Mouse (Mus musculus): ENCODE results near the gene Tcta. TPM values are rescaled to one million over a fixed set of nuclear protein-coding genes. Genes with fewer than 3 reads are reported as not detected.

Gene Tcta
- 8.4 and 10.7 TPM in 2 replicates for polyA plus RNA-seq (2012; rRNA removed)

DNA sequence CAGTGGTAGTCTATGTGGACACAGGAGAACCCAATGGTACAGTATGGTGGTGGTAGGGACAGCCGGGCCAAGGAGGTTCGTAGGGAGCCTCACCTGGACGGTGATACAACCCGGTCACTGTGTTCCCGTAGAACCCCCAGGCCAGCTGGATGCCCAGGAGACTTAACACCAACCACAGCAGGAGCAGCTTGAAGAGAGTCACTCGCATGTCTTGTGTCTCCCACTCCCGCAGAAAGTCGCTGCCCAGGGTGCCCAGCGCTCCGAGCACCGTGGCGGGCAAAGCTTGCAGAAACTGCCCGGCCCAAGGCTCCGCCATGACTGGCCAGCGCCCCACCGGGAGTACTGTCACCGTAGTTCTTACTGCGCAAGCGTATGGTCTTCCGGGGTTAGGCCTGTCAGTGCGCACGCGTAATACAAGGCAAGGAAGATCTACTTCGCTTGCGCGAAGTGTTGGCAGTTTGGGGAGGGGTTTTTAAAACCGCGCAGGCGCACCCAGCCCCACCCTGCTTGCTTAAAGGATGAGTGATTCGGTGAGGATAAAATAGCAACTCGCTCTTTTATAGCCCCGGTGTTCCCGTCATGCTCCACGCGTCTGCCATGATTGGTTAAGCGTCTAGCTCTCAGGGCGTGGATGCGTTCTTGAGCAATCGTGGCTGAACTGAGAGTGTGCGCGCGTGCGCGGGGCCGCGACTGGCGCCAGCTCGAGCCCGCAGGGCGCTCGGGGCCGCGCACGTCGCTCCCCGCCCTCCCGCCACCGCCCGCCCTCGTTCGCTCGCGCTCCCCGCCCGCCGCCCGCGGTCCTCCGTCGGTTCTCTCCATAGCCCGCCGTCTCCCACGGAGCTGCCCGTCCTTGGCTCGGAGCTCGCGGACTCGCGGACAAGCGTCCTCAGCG lies at the start of gene Tcta, which contains the start of gene Rhoa:
Gene Tcta (minus strand): TSS at position 532 of the 892 bp plus-strand sequence.
Gene Rhoa (plus strand): TSS at position 501 of the 892 bp plus-strand sequence.

DNA sequence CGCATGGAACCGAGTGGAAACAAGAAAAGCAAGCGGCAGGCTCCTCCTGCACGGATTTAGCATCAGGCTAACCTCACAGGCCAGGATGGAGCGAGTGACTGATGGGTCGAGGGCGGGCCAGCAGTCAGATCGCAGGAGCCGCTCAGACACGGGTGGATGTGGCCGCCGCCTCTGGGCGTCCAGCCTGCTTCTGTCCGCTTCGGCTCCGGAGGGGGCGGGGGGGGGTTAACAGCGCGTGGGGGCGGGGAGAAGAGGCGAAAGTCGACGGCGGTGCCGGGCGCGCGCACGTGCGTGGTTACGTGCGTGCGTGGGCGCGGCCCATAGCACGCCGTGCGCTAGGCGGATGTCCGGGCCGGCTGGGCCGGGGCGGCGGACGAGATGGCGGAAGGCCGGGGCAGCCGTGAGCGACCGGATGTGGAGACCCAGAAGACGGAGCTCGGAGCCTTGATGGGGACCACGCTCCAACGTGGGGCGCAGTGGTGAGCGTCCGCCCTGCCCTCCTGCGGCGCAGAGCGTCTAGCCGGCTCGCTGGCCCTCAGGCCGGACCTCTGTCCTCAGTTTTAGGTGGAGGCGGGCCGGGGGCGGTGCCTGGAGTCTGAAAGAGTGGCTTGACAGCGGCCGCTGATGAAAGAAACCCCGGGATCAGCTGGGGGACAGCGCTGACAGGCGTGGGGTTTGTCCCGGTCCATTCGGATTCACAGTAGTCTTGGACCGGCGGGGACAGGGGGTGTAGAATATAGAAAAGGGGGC lies 41.8 kb upstream of the Tcta start, which contains the start of gene Usp4:
Gene Usp4 (plus strand): TSS at position 314 of the 750 bp plus-strand sequence.

DNA sequence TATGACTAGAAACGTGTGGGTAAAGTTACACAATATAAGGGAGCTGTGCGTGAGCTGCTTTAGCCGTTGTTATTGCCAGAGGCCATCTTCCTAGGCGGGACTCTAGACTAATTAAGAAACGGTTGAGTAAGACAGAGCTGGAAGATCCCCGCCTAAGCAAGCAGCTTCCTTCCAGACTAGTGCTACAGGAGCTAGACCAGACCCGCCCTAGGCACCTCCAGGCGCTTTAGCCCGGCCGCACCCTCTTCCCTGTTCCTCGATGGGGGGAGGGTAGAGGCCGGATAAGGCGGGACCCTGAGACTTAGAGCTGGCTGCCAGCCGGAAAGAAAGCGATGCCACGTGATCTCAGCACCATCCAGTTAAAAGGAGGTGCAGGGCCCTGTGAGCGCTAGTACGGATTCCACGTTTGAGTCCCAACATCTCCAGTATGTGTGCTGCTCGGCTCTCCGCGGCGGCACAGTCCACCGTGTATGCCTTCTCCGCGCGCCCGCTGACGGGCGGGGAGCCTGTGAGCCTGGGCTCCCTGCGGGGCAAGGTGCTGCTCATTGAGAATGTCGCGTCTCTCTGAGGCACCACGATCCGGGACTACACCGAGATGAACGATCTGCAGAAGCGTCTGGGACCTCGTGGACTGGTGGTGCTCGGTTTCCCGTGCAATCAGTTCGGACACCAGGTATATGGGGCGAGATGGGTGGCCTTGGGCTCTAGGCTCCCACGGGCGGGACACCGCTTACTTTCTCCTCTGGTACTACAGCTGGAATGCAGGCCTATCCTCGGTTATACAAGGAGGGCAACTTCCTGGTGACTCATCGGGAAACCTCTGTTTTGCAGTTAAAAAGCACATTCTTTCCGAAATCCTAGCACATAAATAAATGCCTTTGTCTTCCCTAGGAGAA lies 33.2 kb upstream of the Tcta start, which contains the start of gene Gpx1:
Gene Gpx1 (plus strand): TSS at position 18 of the 896 bp plus-strand sequence.

DNA sequence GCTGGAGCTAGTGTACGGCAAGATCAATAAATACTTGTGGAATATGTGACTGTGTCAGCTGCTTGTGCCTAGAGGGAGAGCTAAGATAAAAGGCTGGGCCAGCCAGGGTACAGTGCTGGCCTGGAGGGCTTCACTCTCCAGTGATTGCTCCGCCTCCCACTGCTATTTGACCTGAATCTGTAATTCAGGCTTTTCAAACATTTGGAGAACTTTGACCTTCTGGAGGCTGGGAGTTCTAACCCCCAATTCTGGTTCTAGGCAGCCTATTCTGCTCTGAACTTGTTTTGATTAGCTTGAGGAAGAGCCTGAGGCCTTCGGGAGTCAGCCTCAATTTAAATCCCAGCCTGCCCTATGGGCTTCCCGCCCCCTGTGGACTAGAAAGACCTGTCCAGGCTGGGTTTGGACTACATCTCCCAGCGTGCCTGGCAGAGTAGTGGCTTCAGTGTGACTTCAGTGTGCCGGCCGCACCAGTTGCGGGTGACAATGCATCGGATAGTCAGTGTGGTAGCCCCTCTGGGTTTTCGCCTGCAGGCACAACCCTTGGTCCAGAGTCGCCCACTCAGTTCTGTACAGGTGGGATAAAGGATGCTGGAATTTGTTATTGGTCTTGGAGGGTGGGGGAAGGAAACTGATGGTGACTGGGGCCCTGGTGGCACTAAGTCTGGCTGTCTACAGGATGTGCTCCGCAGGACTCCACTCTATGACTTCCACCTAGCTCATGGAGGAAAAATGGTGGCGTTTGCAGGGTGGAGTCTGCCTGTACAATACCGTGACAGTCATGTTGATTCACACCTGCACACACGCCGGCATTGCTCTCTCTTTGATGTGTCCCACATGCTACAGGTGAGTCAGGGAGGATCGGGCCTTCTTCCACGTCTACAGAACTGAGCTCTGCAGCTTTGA lies 9.3 kb downstream of the Tcta start, which contains the start of gene Amt:
Gene Amt (plus strand): TSS at position 401 of the 903 bp plus-strand sequence.

DNA sequence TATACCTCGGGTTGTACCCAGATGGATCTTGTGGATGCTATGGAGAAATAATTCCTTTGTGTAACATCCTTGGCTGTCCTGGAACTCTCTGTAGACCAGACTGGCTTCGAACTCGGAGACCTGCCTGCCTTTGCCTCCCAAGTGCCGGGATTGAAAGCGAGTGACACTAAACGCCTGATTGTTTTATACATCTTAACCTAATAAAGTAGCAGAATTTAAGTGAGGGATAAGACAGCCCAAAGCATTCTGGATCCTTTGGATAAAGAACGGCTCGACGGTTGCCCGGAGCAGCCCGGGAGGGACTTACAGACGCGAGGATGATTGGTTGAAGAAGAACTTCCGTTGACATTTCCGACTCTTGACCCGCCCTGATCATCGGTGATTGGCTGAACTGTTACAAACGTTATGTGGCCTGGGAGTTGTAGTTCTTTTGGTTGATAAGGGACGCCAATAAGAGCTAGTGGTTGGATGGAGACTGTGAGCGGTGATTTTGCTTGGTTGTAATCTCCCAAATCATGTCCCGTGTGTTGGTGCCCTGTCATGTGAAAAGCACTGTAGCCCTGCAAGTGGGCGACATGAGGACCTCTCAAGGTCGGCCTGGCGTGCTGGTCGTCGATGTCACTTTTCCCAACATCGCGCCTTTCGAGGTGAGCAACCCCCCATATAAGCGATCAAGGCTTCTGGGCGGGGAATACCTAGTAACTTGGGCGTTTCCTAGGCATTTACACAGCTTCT lies 15.8 kb downstream of the Tcta start, which contains the start of gene Nicn1:
Gene Nicn1 (plus strand): TSS at position 414 of the 735 bp plus-strand sequence.

DNA sequence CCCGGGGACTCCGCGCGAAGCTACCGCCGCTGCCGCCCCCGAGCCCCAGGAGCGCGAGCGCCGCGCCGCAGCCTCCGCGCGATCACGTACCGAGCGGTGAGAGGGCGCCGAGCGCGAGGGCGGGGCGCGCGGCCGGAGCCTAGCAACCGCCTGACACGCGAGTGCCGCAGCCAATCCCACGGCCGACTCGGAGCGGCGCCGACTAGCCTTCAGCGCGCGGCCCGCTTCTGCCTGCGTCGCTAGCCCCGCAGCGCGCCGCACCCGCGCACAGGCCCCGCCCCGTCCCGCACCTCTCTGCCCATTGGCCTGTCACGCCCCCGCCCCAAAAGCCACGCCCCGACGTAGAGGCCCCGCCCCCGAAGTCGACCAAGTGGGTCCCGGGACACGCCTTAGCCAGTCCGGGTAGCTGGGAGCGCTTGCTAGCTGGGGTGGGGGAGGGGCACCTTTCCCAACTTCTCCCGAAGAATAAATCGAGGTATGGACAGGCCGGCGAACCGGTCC lies 42.2 kb downstream of the Tcta start, which contains the start of gene Dag1:
Gene Dag1 (minus strand): TSS at position 269 of the 501 bp plus-strand sequence.

Other genes starting within 250 kb of the Tcta start
- gene Mst1, start 225.7 kb downstream of the Tcta start, polyA plus RNA-seq (2012; rRNA removed) = 17.8 and 19.6 TPM in 2 replicates
- gene Rnf123, start 222.8 kb downstream of the Tcta start, polyA plus RNA-seq (2012; rRNA removed) = 105 and 129 TPM in 2 replicates
- 116 and 139 TPM in 2 replicates for gene Apeh, start 211.6 kb downstream of the Tcta start, polyA plus RNA-seq (2012; rRNA removed)
- gene Bsn, start 115.8 kb downstream of the Tcta start, polyA plus RNA-seq (2012; rRNA removed) = 0.86 and 0.89 TPM in 2 replicates
- gene Dag1, start 42.2 kb downstream of the Tcta start, polyA plus RNA-seq (2012; rRNA removed) = 4.5 and 5.6 TPM in 2 replicates
- gene Nicn1, start 15.7 kb downstream of the Tcta start, polyA plus RNA-seq (2012; rRNA removed) = 2.7 and 3.1 TPM in 2 replicates
- gene Amt, start 9.3 kb downstream of the Tcta start, polyA plus RNA-seq (2012; rRNA removed) = 6.6 and 7.8 TPM in 2 replicates
- 77.4 and 89.7 TPM in 2 replicates for gene Rhoa, start within 50 bp of the Tcta start, polyA plus RNA-seq (2012; rRNA removed)
- gene Gpx1, start 32.7 kb upstream of the Tcta start, polyA plus RNA-seq (2012; rRNA removed) = 3,245 and 3,712 TPM in 2 replicates
- gene Usp4, start 41.7 kb upstream of the Tcta start, polyA plus RNA-seq (2012; rRNA removed) = 36.5 and 40.0 TPM in 2 replicates
- gene 1700102P08Rik, start 86.6 kb upstream of the Tcta start, polyA plus RNA-seq (2012; rRNA removed) = 0.36 and 0.61 TPM in 2 replicates
- 0.17 TPM in 2 replicates for gene Ccdc36, start 122.3 kb upstream of the Tcta start, polyA plus RNA-seq (2012; rRNA removed)
- not detected in 2 replicates for gene BC048562, start 130.3 kb upstream of the Tcta start, polyA plus RNA-seq (2012; rRNA removed)
- 9.1 and 10.2 TPM in 2 replicates for gene Ccdc71, start 154.4 kb upstream of the Tcta start, polyA plus RNA-seq (2012; rRNA removed)
- gene Klhdc8b, start 155.4 kb upstream of the Tcta start, polyA plus RNA-seq (2012; rRNA removed) = 10.9 and 12.7 TPM in 2 replicates
- gene Lamb2, start 173.6 kb upstream of the Tcta start, polyA plus RNA-seq (2012; rRNA removed) = 7.2 and 7.9 TPM in 2 replicates
- gene Usp19, start 184.4 kb upstream of the Tcta start, polyA plus RNA-seq (2012; rRNA removed) = 29.8 and 34.1 TPM in 2 replicates
- gene Qars, start 201.5 kb upstream of the Tcta start, polyA plus RNA-seq (2012; rRNA removed) = 97.1 and 108 TPM in 2 replicates
- gene Qrich1, start 210.6 kb upstream of the Tcta start, polyA plus RNA-seq (2012; rRNA removed) = 36.9 and 46.0 TPM in 2 replicates

All from liver, embryonic 14 days (tissue).